ENCODE assay signal across 26 mouse cellular contexts in the genomic region with DNA sequence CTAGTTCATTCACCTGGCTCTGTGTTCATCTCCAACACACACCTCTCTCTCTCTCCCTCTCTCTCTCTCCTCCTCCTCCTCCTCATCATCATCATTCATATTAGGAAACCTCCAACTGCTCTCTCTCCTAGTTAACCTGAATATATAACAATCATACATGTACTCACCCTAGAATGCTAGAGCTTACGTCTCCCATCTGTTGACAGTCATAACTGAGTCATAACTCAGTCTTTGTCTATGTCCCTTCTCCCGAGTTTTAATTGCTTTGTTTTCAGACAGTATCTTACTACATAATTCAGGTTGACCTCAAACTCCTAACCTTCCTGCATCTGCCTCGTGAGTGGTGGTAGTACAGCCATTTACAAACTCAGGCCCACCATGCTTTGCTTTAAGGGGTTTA. TPM values are rescaled to one million over a fixed set of nuclear protein-coding genes. Genes with fewer than 3 reads are reported as not detected.
A peak's percentile ranks its signal among the peaks of the same experiment; 100 is the strongest.
DNase-seq lines count a peak whose midpoint lies in the region; ATAC-seq and TF ChIP-seq lines count a peak whose summit lies in the region.
"Had no signal": no experiment of that assay in that cellular context is flagged by ENCODE, and none has a peak within 500 bp of the region (broad histone marks: within the 10 kb centered on the region; RNA-seq: fewer than 3 reads in every experiment).

No protein-coding gene starts in this region.

- ATAC-seq in liver, embryonic 11.5 days (replicated peaks; ENCODE audit: low FRiP score) = no peak
- no peak for ATAC-seq in liver, embryonic 13.5 days (ENCODE audit: low read depth)
- no peak for ATAC-seq in liver, postnatal 0 days
- ATAC-seq: forebrain, embryonic 16.5 days; hindbrain, embryonic 16.5 days; inflammation-experienced regulatory T-cells, adult 6 months; intestine, postnatal 0 days had no signal

- peak overlapping the region; percentile 42; the same call in 1 of the 2 replicates for H3K27ac ChIP-seq in heart, embryonic 10.5 days
- H3K27ac ChIP-seq in liver, embryonic 11.5 days (ENCODE audit: low read depth, low read length) = peak overlapping the region; percentile 96
- H3K27ac ChIP-seq in liver, embryonic 13.5 days = peak overlapping the region; percentile 99
- peak overlapping the region; percentile 93 for H3K27ac ChIP-seq in liver, postnatal 0 days (ENCODE audit: low read depth)
- H3K27ac ChIP-seq: embryonic facial prominence, embryonic 15.5 days; forebrain, embryonic 12.5 days had no signal

- no peak for TF ChIP-seq CTCF in liver, postnatal 0 days (IDR thresholded peaks at IDR 0.05; ENCODE audit: low read depth)

- peaks cover 16% of the 10 kb centered on the region for H3K4me1 ChIP-seq in heart, embryonic 10.5 days
- H3K4me1 ChIP-seq in liver, embryonic 11.5 days (replicated peaks; ENCODE audit: control insufficient read depth, insufficient read depth, low read length) = peaks cover 12% of the 10 kb centered on the region
- peaks cover 69% of the 10 kb centered on the region for H3K4me1 ChIP-seq in liver, embryonic 13.5 days (replicated peaks)
- peaks cover 19% of the 10 kb centered on the region for H3K4me1 ChIP-seq in liver, postnatal 0 days (ENCODE audit: insufficient read depth)

- H3K9ac ChIP-seq in liver, embryonic 11.5 days (ENCODE audit: low read depth, low read length) = peak overlapping the region; percentile 81
- H3K9ac ChIP-seq in liver, embryonic 13.5 days = peak overlapping the region; percentile 91
- H3K9ac ChIP-seq in liver, postnatal 0 days (replicated peaks) = peak overlapping the region; percentile 39; the same call in 1 of the 2 replicates
- H3K9ac ChIP-seq: embryonic facial prominence, embryonic 15.5 days; forebrain, embryonic 12.5 days had no signal

- 78% methylated on average over 3 of the region's 3 CpGs for WGBS in heart, embryonic 10.5 days
- 63% methylated on average over 3 of the region's 3 CpGs for WGBS in liver, embryonic 11.5 days
- WGBS in liver, embryonic 13.5 days (ENCODE audit: insufficient replicate concordance) = 46% methylated on average over 3 of the region's 3 CpGs
- WGBS in liver, postnatal 0 days (ENCODE audit: insufficient replicate concordance) = 58% methylated on average over 3 of the region's 3 CpGs

- H3K4me3 ChIP-seq in heart, embryonic 10.5 days = no peak overlapping the region
- H3K4me3 ChIP-seq in liver, embryonic 11.5 days (ENCODE audit: low read depth, low read length) = peak overlapping the region; percentile 56; the same call in 1 of the 2 replicates
- peak overlapping the region; percentile 77 for H3K4me3 ChIP-seq in liver, embryonic 13.5 days (replicated peaks)
- H3K4me3 ChIP-seq in liver, postnatal 0 days (ENCODE audit: low read depth, low read length) = no peak overlapping the region
- H3K4me3 ChIP-seq: embryonic facial prominence, embryonic 15.5 days; forebrain, embryonic 12.5 days had no signal

- H3K4me2 ChIP-seq in liver, embryonic 11.5 days = peak overlapping the region; percentile 62
- peak overlapping the region; percentile 78 for H3K4me2 ChIP-seq in liver, embryonic 13.5 days
- H3K4me2 ChIP-seq in liver, postnatal 0 days (ENCODE audit: low read depth, low read length) = peak overlapping the region; percentile 62
- H3K4me2 ChIP-seq: embryonic facial prominence, embryonic 15.5 days; forebrain, embryonic 12.5 days had no signal

- peaks cover 6% of the 10 kb centered on the region; the same call in 1 of the 2 replicates for H3K27me3 ChIP-seq in heart, embryonic 10.5 days (ENCODE audit: insufficient read depth, poor library complexity, severe bottlenecking)
- no peaks in the 10 kb centered on the region for H3K27me3 ChIP-seq in liver, embryonic 11.5 days (replicated peaks; ENCODE audit: control insufficient read depth, insufficient read depth, low read length)
- no peaks in the 10 kb centered on the region for H3K27me3 ChIP-seq in liver, embryonic 13.5 days
- no peaks in the 10 kb centered on the region for H3K27me3 ChIP-seq in liver, postnatal 0 days (ENCODE audit: insufficient read depth, low read length)
- H3K27me3 ChIP-seq: forebrain, embryonic 12.5 days had no signal

- no peaks in the 10 kb centered on the region for H3K36me3 ChIP-seq in heart, embryonic 10.5 days
- H3K36me3 ChIP-seq in liver, embryonic 11.5 days (ENCODE audit: control insufficient read depth, insufficient read depth, low read length) = peaks cover 11% of the 10 kb centered on the region; the same call in 1 of the 2 replicates
- H3K36me3 ChIP-seq in liver, embryonic 13.5 days = peaks cover 26% of the 10 kb centered on the region
- H3K36me3 ChIP-seq in liver, postnatal 0 days (replicated peaks; ENCODE audit: insufficient read depth, low read length) = peaks cover 16% of the 10 kb centered on the region
- H3K36me3 ChIP-seq: embryonic facial prominence, embryonic 15.5 days; forebrain, embryonic 12.5 days had no signal

- H3K9me3 ChIP-seq in heart, embryonic 10.5 days = no peaks in the 10 kb centered on the region
- no peaks in the 10 kb centered on the region for H3K9me3 ChIP-seq in liver, embryonic 11.5 days (ENCODE audit: control insufficient read depth, low read length)
- H3K9me3 ChIP-seq in liver, embryonic 13.5 days (replicated peaks) = no peaks in the 10 kb centered on the region
- H3K9me3 ChIP-seq in liver, postnatal 0 days (ENCODE audit: low read length) = no peaks in the 10 kb centered on the region
- H3K9me3 ChIP-seq: embryonic facial prominence, embryonic 15.5 days; forebrain, embryonic 12.5 days had no signal

- no peak for TF ChIP-seq EP300 in liver, postnatal 0 days (IDR thresholded peaks at IDR 0.05; ENCODE audit: low read depth)

- no peak for DNase-seq in heart, embryonic 10.5 days (ENCODE audit: low spot score)
- DNase-seq in heart, adult 8-10 months (ENCODE audit: low spot score) = no peak
- DNase-seq in liver, embryonic 11.5 days (ENCODE audit: low spot score) = no peak
- DNase-seq in liver = no peak
- DNase-seq in liver, embryonic 13.5 days = no peak
- DNase-seq in liver, postnatal 0 days = no peak
- DNase-seq in layer of hippocampus, adult 18-20 months (ENCODE audit: low spot score in 2 of 2) = no peak
- no peak for DNase-seq in cerebellum, adult 11 months
- DNase-seq: adrenal gland, postnatal 10 days; cerebellum, adult 18-20 months; cerebellum, adult 9-11 months; embryo, embryonic 11 days; gastrocnemius, postnatal 10 days; heart, adult 18-20 months; heart, postnatal 10 days had no signal

RNA-seq across cellular contexts. Expression of gene Ermap, which starts 1.5 kb away (rescaled TPM):
- 26.6 and 31.9 TPM in 2 replicates for polyA plus RNA-seq in heart, embryonic 10.5 days (2016; fragmentation: Nextera tagmentation; extraction: Ambion mirVana)
- under 1 TPM in 1 of 4 experiments, not detected in 3; 0.17 TPM for total RNA-seq in heart, adult 8-10 months (2022)
- 263 and 274 TPM in 2 replicates for polyA plus RNA-seq in liver, embryonic 11.5 days (2014; fragmentation: Nextera tagmentation; extraction: Ambion mirVana)
- polyA plus RNA-seq in liver, embryonic 13.5 days (2015; fragmentation: Nextera tagmentation; extraction: Ambion mirVana) = 329 and 341 TPM in 2 replicates
- polyA plus RNA-seq in liver, postnatal 0 days (2015; fragmentation: Nextera tagmentation; extraction: Ambion mirVana) = 125 and 144 TPM in 2 replicates
- under 1 TPM; 0.27 to 0.43 TPM for total RNA-seq in layer of hippocampus, adult 18-20 months (2021)
- total RNA-seq: heart, adult 18-20 months had no signal

RNA-seq across cellular contexts. Expression of gene Svbp, which starts 3.8 kb away (rescaled TPM):
- polyA plus RNA-seq in heart, embryonic 10.5 days (2016; fragmentation: Nextera tagmentation; extraction: Ambion mirVana) = 126 and 154 TPM in 2 replicates
- total RNA-seq in heart, adult 8-10 months (2022) = 10 to 100 TPM; 14.8 to 17.5 (median 15.8) TPM
- 169 and 174 TPM in 2 replicates for polyA plus RNA-seq in liver, embryonic 11.5 days (2014; fragmentation: Nextera tagmentation; extraction: Ambion mirVana)
- polyA plus RNA-seq in liver, embryonic 13.5 days (2015; fragmentation: Nextera tagmentation; extraction: Ambion mirVana) = 121 and 130 TPM in 2 replicates
- 54.8 and 61.3 TPM in 2 replicates for polyA plus RNA-seq in liver, postnatal 0 days (2015; fragmentation: Nextera tagmentation; extraction: Ambion mirVana)
- total RNA-seq in layer of hippocampus, adult 18-20 months (2021) = 10 to 100 TPM; 15.4 to 17.5 TPM

RNA-seq across cellular contexts. Expression of gene Zfp691, which starts 17.3 kb away (rescaled TPM):
- polyA plus RNA-seq in heart, embryonic 10.5 days (2016; fragmentation: Nextera tagmentation; extraction: Ambion mirVana) = 8.1 and 10.0 TPM in 2 replicates
- total RNA-seq in heart, adult 8-10 months (2022) = 10 to 100 TPM; 19.3 to 23.9 (median 22.6) TPM
- polyA plus RNA-seq in liver, embryonic 11.5 days (2014; fragmentation: Nextera tagmentation; extraction: Ambion mirVana) = 5.4 and 8.1 TPM in 2 replicates
- polyA plus RNA-seq in liver, embryonic 13.5 days (2015; fragmentation: Nextera tagmentation; extraction: Ambion mirVana) = 2.8 and 2.9 TPM in 2 replicates
- 1.8 and 2.1 TPM in 2 replicates for polyA plus RNA-seq in liver, postnatal 0 days (2015; fragmentation: Nextera tagmentation; extraction: Ambion mirVana)
- 1 to 10 TPM; 6.8 to 8.2 TPM for total RNA-seq in layer of hippocampus, adult 18-20 months (2021)

RNA-seq across cellular contexts. Expression of gene Tmem269, which starts 26.7 kb away (rescaled TPM):
- not detected in 2 replicates for polyA plus RNA-seq in heart, embryonic 10.5 days (2016; fragmentation: Nextera tagmentation; extraction: Ambion mirVana)
- total RNA-seq in heart, adult 8-10 months (2022) = not detected
- not detected in 2 replicates for polyA plus RNA-seq in liver, embryonic 11.5 days (2014; fragmentation: Nextera tagmentation; extraction: Ambion mirVana)
- not detected in 2 replicates for polyA plus RNA-seq in liver, embryonic 13.5 days (2015; fragmentation: Nextera tagmentation; extraction: Ambion mirVana)
- polyA plus RNA-seq in liver, postnatal 0 days (2015; fragmentation: Nextera tagmentation; extraction: Ambion mirVana) = not detected in 2 replicates
- under 1 TPM; 0.74 to 0.87 TPM for total RNA-seq in layer of hippocampus, adult 18-20 months (2021)
- total RNA-seq: adrenal gland, postnatal 4 days; gastrocnemius, postnatal 10 days; gastrocnemius, postnatal 4 days; heart, adult 18-20 months; heart, postnatal 10 days had no signal
- polyA plus RNA-seq: C2C12; embryonic facial prominence, embryonic 11.5 days; forebrain, embryonic 12.5 days; hindbrain, embryonic 11.5 days; inflammation-experienced regulatory T-cells, adult 6 months had no signal

RNA-seq across cellular contexts. Expression of gene AU022252, which starts 41.2 kb away (rescaled TPM):
- 35.8 and 44.0 TPM in 2 replicates for polyA plus RNA-seq in heart, embryonic 10.5 days (2016; fragmentation: Nextera tagmentation; extraction: Ambion mirVana)
- 10 to 100 TPM; 15.8 to 26.5 (median 22.3) TPM for total RNA-seq in heart, adult 8-10 months (2022)
- polyA plus RNA-seq in liver, embryonic 11.5 days (2014; fragmentation: Nextera tagmentation; extraction: Ambion mirVana) = 30.7 and 33.3 TPM in 2 replicates
- 16.1 and 16.5 TPM in 2 replicates for polyA plus RNA-seq in liver, embryonic 13.5 days (2015; fragmentation: Nextera tagmentation; extraction: Ambion mirVana)
- polyA plus RNA-seq in liver, postnatal 0 days (2015; fragmentation: Nextera tagmentation; extraction: Ambion mirVana) = 26.6 and 27.8 TPM in 2 replicates
- total RNA-seq in layer of hippocampus, adult 18-20 months (2021) = 10 to 100 TPM; 29.3 to 36.5 TPM

Comparison
In these comparisons a context has a peak if more than half of its experiments do, and no peak if none do; other contexts are left out.
1. H3K4me3 ChIP-seq: peak in liver, embryonic 11.5 days (single experiment) and liver, embryonic 13.5 days (single experiment); none in heart, embryonic 10.5 days (single experiment) and liver, postnatal 0 days (single experiment).
2. H3K27ac ChIP-seq: peak in every context shown above with its lines; median percentile 99 in liver, embryonic 13.5 days; 96 in liver, embryonic 11.5 days; 93 in liver, postnatal 0 days; 42 in heart, embryonic 10.5 days.
3. H3K9ac ChIP-seq: peak in every context shown above with its lines; median percentile 91 in liver, embryonic 13.5 days; 81 in liver, embryonic 11.5 days; 39 in liver, postnatal 0 days.
4. Peak in every context shown above with its lines, with median percentiles within 50 percentile points of each other: H3K4me2 ChIP-seq.